Mouse (Mus musculus): ENCODE results near the gene Nsd2.

Gene Nsd2

DNA sequence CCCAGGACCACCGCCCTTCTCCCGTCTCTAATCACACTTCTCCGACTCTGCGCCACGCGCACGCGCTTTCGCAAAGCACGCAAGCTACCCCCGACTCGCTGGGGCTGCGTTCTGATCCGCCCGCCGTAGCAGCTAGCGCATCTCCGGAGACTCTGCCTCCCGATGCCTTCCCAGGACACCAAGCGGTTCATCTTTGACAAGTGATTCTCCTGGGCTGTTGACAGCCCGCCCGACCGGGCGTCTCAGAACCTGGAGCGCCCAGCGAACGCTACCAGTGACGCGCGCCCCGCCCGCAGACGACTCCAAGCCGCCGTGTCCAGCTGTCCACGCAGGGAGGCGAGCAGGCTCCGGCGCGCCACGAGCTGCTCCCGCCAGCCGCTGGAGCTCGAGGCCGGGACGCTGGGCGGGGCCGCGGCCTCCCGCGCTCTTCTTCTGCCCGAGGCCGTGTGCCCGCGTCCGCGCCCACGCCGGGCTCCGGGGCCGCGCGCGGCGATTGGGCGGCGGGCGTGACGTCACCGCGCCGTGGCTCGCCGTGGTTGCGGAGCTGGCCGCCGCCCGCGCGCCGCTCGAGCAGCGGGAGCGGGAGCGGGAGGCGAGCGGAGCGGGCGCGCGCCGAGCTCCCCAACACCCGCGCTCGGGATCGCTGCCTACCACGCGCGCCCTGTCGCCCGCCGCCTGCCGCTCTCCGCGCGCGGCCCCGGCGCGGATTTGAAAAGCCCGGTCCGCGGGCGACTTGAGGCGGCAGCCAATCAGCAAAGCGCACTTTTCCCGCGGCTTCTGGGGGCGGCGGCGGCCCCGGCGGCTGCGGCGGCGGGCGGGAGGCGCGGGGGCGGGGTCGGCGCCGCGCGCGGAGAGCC is at the start of gene Nsd2:
TSS of gene Nsd2 (plus strand) at position 850 of the 857 bp plus-strand sequence.
- peak; percentile 89 to 96 for DNase-seq

DNA sequence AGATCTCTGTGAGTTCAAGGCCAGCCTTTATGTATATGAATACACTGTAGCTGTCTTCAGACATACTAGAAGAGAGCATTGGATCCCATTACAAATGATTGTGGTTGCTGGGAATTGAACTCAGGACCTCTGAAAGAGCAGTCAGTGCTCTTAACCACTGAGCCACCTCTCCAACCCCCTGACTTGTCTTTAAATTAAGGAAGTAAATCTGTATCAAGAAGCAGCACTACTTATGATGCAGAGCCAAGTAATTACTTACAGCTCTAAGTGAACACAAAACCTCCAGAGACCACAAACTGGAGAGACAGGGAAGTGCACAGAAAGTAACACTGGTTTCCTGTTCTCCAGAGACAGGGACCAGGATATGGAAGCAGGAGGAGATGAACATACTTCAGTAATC is 43.3 kb upstream of the Nsd2 start:
- DNase-seq = no peak

DNA sequence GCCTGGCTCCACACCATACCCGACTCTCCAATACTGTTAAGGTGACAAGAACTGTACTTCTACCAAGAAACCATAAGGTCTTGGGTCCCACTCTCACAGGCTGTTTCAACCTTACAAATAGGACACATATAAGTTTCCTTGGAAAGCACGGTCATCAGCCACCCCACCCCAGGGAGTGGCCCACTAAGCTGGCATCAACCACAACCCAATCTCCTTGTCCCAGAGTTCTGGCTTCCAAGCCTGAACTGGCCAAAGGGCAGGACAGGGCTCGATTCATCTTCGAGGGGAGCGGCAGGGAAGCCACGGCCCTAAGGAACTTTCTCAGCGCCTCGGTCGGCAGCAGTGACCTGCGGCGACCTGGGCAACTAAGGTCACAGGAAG is 38.6 kb upstream of the Nsd2 start:
- peak in 1 of 2 experiments; percentile 26 for DNase-seq

DNA sequence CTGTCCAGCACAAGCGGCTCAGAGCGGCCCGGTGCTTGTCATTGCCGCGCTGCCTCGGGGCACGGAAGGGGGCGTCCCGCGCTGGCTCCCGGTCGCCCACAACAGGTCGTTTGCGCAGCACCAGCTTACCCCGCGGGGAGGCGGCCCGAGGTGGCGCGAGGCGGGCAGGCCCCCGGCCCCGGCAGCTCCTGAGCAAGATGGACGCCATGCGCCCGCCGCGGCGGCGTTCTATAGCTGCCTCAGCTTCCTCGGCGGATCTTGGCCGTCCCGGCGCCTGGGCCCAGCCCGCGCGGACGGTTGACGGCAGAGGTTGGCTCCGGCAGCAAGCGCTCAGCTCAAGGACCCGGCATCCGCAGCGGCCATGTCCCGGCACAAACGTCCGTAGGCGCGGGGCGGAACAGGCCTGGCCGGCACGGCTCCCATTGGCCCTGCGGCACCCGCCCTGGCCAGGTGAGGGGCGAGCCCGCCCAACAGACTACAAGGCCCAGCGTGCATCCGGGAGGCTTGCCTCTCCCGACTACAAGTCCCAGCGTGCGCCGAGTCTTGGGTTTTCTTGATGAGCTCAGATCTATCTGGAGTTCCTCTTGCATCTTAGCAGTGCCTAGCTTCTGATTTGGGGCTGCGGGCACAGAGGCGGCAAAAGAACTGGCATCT is 38.1 kb upstream of the Nsd2 start, which contains the start of gene Letm1:
TSS of gene Letm1 (minus strand) at position 473 of the 654 bp plus-strand sequence.
- peak; percentile 94 to 97 for DNase-seq

DNA sequence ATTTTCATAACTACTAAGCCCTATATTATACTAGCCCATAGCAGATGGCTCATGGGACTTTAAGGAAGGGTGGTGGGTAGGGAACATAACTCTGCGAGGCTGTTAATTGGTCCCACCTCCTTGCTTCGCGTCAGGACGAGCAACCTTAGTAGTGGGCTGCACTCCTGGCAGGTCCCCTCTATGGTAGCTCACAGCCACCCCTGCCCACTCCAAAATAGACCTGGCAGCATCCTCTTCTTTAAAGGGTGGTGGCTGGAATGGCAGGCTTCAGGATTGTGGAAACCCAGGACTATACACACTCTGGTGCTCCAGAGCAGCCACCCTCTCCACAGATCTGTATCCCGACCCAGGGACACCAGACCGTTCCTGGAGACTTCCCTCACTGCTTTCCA is 37.5 kb upstream of the Nsd2 start:
- DNase-seq = no peak

DNA sequence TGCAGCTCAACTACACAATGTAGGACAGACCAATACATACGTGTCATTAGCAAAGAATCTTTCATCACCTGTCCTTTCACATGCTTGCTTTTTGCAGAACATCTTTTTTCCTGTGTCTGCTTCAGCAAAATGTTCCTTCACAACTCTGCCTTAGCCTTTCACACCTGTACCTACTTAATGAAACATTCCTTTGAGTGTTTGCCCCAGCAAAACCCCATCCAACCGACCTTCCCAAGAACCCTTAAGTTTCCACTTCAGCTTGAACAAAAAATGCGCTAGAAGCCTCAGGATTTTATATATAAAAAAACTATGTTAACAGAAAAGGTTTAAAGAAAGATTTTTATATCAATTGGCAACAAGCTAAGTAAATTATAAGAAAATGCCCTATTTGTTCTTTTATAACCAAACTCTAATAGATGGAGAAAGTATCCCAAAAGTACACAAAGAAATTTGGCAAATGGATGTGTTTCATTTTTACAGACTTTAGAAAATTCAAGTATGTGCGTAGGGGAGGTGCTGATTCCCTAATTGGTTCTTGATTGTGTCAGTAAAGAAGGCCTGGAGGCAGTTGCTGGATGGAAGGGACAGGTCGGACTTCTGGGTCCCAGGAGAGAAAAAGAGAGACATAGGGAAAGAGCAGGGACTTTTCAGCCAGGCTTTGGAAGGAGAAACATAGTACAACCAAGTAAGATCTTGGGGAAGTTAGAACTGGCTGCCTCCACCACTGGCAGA is 28.4 kb upstream of the Nsd2 start:
- DNase-seq = no peak

DNA sequence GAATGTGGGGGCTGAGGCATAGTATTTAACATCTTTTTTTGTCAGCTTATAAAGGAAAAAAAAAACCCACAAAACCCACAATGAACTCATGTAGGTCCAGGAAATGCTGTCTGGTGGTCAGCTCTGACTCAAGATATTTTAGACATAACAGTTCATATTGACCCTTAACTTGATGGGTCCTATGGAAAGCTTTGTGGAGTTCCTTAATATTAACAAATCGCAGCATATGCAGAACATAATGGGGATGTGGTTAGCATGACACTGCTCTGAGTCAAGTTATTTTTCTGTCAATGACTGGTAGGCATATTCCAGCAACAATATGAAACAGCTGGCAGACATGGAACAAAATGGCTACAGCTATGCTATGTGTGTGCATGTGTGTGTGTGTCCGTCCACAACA is 17.2 kb upstream of the Nsd2 start:
- no peak for DNase-seq

DNA sequence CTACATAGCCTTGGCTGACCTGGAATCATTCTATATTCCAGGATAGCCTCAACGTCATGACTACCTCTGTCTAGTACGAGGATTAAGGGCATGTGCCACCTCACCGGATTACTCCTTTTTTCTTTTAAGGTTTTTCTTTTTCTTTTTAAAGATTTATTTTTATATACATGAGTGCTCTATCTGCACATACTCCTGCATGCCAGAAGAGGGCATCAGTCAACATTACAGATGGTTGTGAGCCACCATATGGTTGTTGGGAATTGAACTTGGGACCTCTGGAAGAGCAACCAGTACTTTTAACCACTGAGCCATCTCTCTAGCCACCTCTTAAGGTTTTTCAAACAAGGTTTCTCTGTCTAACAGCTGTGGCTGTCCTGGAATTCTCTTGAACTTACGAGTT is 9.0 kb upstream of the Nsd2 start:
- no peak for DNase-seq

DNA sequence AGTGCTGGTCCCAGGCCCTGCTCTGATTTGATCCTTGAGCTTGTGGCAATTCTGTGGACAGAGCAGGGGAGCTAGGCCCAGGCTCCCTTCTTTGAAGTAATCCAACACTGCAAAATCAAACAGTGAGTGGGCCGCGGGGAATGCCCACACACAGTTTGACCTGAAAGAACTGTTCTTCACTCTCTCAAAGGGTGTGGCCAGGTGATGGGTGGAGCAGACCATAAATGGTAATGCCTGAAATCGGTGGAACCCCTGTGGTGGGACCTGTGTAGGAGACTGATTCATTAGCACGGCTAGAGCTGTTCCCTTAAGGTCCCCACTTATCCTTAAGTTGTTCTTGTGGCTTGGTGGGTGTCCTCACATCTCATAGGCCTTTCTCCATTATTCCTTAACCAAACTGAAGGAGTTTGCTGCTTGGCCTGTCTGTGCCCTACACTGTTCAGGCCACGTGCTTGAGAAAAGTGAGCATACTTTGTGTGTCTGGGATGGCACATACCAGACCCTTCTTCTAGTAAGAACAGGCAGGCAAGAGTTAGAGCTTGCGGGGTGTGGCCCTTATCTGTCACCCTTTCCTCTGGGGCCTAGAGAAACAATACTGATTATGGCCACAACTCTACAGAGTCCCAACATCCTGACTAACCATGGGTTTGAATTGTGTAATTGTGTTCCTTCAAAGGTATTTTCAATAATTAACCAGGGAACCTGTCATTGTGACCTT is 4.4 kb upstream of the Nsd2 start:
- no peak for DNase-seq

DNA sequence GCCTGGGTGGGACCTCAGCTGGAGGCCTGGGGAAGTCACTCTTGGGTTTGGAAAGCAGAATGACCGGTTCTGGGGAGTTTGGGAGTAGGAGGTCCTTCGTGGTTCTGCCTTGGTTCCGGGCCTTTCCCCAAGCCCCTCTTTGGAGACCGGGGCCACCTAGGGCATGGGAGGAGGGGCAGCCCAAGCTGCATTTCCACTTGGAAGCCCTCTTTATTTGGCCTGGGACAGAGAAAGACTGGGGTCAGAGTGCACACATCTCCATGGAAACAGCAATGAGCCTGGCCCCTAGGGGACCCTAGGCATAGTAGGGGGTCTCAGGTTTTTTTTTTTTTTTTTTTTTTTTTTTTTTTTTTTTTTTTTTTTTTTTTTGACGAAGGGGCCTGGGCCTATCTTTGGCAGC is 2.4 kb upstream of the Nsd2 start:
- DNase-seq = no peak

DNA sequence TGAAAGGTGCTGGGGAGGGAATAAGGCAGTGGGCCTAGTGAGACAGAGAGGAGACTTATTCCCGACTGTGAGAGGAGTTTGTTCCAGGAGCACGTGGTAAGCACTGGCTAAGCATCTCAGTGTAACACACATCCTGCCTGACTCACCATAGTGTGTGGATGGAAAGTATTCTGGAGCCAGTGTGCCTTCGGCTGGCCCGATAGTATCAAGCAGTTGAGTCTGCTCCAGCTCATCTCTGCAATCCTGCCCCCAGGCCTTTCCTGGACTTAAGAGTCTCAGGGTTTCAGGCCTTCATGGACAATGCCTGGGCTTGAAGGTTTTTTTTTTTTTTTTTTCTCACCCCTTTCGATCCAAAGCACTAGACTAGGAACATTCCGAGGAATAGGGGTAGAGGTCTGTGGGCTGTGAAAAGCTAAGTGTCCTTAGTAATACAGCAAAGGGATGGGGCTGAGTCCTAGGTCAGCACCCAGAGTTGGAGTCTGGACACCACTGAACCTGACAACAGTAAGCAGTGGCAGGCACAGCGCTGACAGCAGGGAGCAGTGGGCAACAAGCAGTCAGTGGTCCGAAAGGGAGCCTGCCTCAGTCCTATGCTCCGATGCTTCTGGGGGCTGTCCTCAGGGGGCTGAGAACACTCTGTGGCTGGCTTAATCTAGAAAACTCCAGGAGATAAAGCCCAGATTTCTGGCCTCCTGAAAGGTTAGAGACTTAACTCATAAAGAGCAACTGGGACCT is 1.2 kb upstream of the Nsd2 start:
- peak; percentile 14 to 30 for DNase-seq

DNA sequence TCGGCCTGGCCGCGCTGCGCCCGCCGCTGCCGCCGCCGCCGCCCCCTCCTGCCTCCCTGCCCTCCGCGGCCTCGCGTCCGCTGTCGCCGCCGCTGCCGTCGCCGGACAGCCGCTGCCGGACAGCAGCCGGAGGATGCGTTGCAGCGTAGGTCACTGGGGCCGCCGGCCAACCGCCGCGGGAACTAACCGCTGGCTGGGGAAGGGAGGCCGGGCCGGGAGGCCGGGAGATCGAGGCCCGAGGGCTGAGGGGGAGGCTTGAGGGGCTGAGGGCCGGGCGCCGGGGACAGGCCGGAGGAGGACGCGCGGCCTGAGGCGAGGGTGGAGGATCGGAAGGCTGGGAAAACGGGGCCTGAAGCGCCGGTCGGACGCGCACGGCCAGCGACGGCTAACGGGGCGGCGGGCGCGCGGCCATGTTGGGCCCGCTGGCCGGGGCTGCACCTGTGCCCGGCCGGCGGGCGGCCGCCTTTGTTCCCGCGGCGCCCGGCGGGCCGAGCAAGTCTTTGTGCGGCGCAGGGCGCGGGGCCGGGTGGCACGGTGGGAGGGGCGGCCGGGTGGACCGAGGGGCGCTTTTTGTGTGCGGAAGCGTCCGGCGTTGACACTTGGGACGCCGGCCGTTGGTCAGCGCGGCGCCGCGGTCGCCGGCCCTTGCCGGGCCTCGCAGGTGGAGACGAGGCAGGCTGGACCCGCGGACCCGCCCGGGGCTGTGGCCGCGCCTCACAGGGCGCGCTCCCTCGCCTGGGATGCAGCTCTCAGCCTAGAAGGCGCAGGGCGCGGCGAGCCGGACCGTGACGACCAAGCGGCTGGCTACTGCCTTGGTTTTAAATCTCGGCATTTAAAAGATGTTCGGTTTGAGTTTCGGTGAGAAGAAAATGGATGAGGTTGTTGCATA is 452 bp downstream of the Nsd2 start:
- peak; percentile 69 to 79 for DNase-seq

DNA sequence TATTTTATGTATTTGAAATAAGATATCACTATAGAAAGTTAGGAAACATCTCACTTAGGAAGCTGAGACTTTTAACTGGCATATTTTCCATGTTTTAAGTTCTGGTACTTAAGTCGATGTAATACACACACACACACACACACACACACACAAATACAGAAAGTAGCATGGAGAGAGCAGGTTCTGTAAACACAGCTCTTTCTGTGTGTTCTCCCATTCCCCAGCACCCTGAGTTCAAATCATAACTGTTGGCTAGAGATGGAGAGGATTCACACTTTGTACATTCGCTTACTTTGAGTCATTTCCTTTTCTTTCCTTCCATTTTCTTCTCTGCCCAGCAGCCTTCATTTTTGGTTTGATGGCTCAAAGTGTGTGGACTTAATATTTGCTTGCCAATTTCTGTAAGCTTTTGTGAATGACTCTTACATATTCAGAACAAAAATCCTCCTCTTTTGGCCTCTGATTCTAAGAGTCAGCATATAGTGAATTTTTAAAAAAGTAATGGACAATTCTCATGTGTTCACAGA is 1.4 kb downstream of the Nsd2 start:
- DNase-seq = no peak

DNA sequence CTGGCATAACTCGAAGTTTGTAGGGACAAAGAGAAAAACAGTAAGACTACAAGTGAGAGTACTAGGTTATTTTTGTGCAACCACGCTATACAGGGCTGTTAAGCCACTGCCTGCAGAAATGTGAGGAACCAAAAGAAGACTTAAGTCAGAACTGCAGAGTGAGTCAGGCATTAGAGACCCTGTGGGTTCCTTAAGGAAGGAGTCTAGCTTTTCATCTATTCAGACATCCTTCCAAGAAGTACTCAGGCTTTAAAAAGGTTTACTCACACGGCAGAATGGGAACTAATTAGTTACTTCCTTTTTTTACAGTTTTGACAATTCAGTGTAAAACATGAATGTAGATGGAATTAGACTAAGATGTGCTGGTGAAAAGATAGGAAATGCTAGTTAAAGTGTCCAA is 1.9 kb downstream of the Nsd2 start:
- no peak for DNase-seq

DNA sequence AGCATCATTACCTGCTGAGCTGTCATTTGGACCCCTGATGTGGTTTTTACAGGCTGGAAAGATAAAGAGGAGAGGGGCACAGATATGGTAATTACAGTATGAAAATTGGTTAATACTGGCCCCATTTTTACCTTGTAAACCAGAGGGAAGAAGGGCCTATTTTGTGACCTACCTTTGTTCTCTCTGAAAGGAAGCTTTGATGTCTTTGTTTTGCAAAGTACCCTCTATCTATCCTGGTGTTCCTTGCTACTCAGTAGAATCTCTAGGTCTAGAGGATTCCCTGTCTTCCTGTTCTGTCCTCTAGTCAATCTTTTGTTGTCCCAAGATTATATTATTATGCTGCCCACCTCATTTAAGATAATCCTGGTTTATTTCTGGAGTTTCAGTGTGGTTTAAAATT is 5.5 kb downstream of the Nsd2 start:
- DNase-seq = no peak

DNA sequence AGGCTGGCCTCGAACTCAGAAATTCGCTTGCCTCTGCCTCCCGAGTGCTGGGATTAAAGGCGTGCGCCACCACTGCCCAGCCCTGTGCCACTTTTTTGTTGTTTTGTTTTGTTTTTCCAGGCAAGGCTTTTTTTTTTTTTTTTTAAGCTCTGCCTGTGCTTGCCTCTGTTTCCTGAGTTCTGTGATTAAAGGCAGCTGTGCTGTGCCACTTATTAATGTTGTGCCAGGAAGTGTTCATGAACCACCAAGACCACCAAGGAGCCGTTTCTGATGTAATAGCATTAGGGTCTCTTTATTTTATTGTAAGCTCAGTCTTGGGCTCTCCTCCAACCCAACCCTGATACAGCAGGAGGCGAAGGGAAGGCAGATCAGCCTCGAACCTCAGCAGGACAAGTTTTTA is 7.6 kb downstream of the Nsd2 start:
- DNase-seq = no peak

DNA sequence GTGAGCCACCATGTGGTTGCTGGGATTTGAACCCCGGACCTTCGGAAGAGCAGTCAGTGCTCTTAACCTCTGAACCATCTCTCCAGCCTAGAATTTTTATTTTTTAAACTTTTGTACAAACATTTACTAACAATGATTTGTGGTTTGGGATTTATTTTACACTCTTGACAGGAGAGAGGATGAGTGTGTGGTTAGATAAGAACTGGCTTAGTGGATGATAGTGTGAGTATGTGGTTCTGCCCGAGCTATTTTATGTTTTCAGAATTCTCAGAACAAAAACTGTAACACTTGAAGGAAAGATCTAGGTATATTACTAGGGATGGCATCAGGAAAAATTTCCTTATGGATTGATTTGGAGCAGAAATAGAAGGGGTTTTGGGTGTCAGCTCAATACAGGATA is 9.4 kb downstream of the Nsd2 start:
- DNase-seq = no peak

DNA sequence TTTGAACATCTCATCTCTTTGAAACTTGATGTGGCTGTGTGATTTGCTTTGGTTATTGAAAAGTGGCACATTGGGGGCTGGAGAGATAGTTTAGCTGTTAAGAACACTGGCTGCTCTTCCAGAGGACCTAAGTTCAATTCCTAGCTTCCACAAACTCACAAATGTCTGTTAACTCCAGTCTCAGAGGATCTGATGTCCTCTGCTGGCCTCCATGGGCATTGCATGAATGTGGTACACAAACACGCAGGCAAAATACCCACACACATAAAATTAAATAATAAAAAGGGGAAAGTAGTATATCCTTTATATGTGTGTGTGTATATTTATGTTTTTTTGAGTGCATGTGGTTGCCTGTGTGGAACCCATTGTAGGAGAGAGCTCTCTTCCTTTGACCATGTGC is 10.3 kb downstream of the Nsd2 start:
- peak in 1 of 2 experiments; percentile 19 for DNase-seq

DNA sequence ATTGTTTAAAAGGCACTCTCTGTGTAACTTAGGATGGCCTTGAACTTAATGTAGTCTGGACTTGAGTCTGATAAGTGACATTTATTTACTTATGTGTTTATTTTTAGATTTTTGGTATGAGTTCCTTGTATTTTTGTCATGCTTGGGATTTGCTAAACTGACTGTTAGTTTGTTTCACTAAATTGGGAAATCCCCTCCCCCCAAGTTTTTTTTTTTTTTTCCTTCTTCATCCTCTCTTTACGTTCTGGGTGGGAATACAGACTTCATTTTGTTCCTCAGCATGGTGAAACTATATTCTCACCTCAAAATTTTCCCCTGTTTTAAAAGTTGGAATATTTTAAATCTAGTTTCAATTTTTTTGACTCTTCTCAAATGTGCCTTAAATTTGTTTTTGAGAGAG is 20.8 kb downstream of the Nsd2 start:
- DNase-seq = no peak

DNA sequence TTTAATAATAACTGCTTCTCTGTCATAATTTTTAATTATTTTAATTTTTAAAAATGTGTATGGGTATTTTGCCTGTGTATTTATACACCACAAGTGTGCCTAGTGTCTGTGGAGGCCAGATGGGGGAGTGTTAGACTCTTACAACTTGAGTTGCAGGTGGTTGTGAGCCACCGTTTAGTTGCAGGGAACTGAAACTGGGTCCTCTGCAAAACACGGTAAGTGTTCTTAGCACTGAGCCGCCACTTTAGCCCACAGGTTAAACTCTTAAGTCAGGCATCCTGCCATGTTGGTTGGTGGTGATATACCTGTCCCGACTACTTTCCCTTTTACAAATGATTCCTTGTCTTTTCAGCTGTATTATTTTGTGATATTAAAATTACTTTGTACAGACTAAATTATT is 22.0 kb downstream of the Nsd2 start:
- no peak for DNase-seq

DNA sequence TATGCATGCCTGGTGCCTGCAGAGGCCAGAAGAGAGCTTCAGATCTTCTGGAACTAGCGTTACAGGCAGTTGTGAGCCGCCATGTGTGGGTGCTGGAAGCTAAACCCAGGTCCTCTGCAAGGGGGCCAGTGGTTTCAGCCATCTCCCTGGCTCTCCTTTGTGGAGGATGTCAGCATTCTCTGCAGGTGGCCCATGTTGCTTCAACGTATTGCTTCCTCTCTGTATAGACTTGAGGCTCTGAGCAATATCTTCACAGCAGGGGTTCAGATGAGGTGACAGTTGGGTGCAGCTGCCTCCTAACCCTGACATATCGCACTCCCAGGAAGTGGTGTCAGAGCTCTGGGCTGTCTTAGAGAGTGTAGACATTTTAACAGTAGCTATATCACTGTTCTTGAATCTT is 30.9 kb downstream of the Nsd2 start:
- no peak for DNase-seq

Data from lung, postnatal 4 days (tissue).